Mouse (Mus musculus): ENCODE results near the gene Smarcal1.

DNA sequence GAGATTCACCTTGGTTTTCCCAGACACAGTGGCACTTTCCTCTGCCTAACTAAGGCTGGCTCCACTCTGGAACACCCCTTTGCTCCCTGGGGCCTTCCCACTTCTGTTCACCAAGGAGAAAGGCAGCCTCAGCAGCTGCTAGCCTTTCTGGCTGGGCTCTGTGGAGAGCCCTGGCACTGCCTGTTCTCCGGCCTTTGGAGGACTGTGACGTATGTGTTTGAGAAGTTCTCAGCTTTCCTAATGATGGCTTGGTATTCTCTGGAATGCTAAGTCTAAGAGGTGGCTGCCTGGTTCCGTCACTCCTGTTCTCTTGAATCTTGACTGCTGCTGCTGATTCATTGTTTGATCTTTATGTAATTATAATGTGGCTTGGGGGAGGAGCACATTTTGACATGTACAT is 90.0 kb downstream of the Smarcal1 start:
- TF ChIP-seq POLR2A (IDR thresholded peaks at IDR 0.05; ENCODE audit: insufficient read length, low read depth): no peak
- no peak for TF ChIP-seq MAX (IDR thresholded peaks at IDR 0.05; ENCODE audit: low read depth)
- TF ChIP-seq POLR2AphosphoS2 (IDR thresholded peaks at IDR 0.05; ENCODE audit: insufficient read length, low read depth): no peak
- TF ChIP-seq USF1 (IDR thresholded peaks at IDR 0.05; ENCODE audit: low read depth): no peak
- no peak for TF ChIP-seq MYOG (IDR thresholded peaks at IDR 0.05; ENCODE audit: control insufficient read depth in 1 of 3, insufficient read depth in 1 of 3, insufficient read length in 2 of 3, low read depth in 2 of 3)
- TF ChIP-seq MYOD1 (IDR thresholded peaks at IDR 0.05; ENCODE audit: control insufficient read depth in 1 of 3, insufficient read length in 2 of 3, low read depth in 2 of 3): no peak
- TF ChIP-seq REST (IDR thresholded peaks at IDR 0.05; ENCODE audit: insufficient read depth, insufficient read length): no peak
